ENCODE assay signal across 23 mouse cellular contexts in genomic region chr1:165791411-165791810, GRCm38 (mm10).
"Had no signal": no experiment of that assay in that cellular context is flagged by ENCODE, and none has a peak within 500 bp of the region (broad histone marks: within the 10 kb centered on the region; RNA-seq: fewer than 3 reads in every experiment).

No protein-coding gene starts in this region.

- DNase-seq: gastrocnemius, adult 2 months; gastrocnemius, postnatal 10 days; gastrocnemius, postnatal 25 days; heart, adult 18-20 months; heart, postnatal 10 days; heart, postnatal 4 days; kidney, adult 11 months; kidney, adult 2 months; kidney, adult 9 months; kidney, postnatal 14 days; kidney, postnatal 36 days; liver had no signal

- H3K36me3 ChIP-seq: heart, embryonic 10.5 days; heart, embryonic 12.5 days; hindbrain, embryonic 10.5 days; hindbrain, embryonic 12.5 days; kidney, embryonic 15.5 days; limb, embryonic 10.5 days; limb, embryonic 12.5 days had no signal

- H3K27me3 ChIP-seq: kidney, embryonic 15.5 days had no signal

- H3K27ac ChIP-seq: gastrocnemius, adult 2 months; heart, embryonic 10.5 days; hindbrain, embryonic 10.5 days; hindbrain, embryonic 12.5 days; hindbrain, embryonic 14.5 days; kidney, embryonic 15.5 days; kidney, postnatal 0 days; layer of hippocampus, adult 2 months; left cerebral cortex, adult 2 months; limb, embryonic 10.5 days; limb, embryonic 12.5 days had no signal

- H3K4me3 ChIP-seq: gastrocnemius, adult 2 months; heart, embryonic 10.5 days; heart, embryonic 12.5 days; hindbrain, embryonic 10.5 days; hindbrain, embryonic 12.5 days; kidney, embryonic 15.5 days; layer of hippocampus, adult 2 months; left cerebral cortex, adult 2 months; limb, embryonic 10.5 days; limb, embryonic 12.5 days had no signal

- H3K4me1 ChIP-seq: heart, embryonic 10.5 days; heart, embryonic 12.5 days; kidney, embryonic 15.5 days had no signal
